ENCODE assay signal across 26 mouse cellular contexts in the genomic region with DNA sequence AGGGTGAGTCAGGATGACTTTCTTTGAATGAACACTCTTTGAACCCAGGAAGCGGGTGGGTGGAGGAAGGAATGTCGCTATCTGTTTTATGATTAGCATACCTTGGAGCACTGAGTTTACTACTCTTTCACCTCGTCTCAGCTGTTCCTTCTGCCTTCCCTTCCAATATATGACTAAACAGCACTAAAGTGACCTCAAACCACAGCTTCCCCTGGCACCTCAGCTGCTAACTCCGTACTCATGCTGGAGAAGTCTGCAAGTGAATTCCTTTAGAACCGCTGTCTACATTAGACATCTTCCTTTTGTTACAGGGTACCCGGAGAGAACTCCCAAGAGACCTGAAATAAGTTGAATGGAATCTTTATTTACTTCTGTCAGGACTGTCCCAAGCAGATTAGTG. TPM values are rescaled to one million over a fixed set of nuclear protein-coding genes. Genes with fewer than 3 reads are reported as not detected.
A peak's percentile ranks its signal among the peaks of the same experiment; 100 is the strongest.
DNase-seq lines count a peak whose midpoint lies in the region; ATAC-seq and TF ChIP-seq lines count a peak whose summit lies in the region.
"Had no signal": no experiment of that assay in that cellular context is flagged by ENCODE, and none has a peak within 500 bp of the region (broad histone marks: within the 10 kb centered on the region; RNA-seq: fewer than 3 reads in every experiment).

No protein-coding gene starts in this region.

- no peak for TF ChIP-seq CTCF in C2C12 (IDR thresholded peaks at IDR 0.05; ENCODE audit: control insufficient read depth, insufficient read depth, insufficient read length)

- no peaks in the 10 kb centered on the region for H3K27me3 ChIP-seq in midbrain, embryonic 11.5 days (ENCODE audit: control insufficient read depth, insufficient read depth, low read length)
- H3K27me3 ChIP-seq in midbrain, embryonic 13.5 days: no peaks in the 10 kb centered on the region
- H3K27me3 ChIP-seq in C2C12 (ENCODE audit: control insufficient read depth, insufficient read depth, insufficient read length): no peaks in the 10 kb centered on the region
- H3K27me3 ChIP-seq: embryonic facial prominence, embryonic 15.5 days; heart, embryonic 12.5 days; hindbrain, embryonic 12.5 days had no signal

- H3K79me3 ChIP-seq in C2C12 (ENCODE audit: low read depth): no peaks in the 10 kb centered on the region

- H3K79me2 ChIP-seq in C2C12 (ENCODE audit: control insufficient read depth, insufficient read depth): no peaks in the 10 kb centered on the region

- no peak overlapping the region for H3K9ac ChIP-seq in midbrain, embryonic 11.5 days (ENCODE audit: low read length)
- H3K9ac ChIP-seq in midbrain, embryonic 13.5 days (replicated peaks): no peak overlapping the region
- H3K9ac ChIP-seq: embryonic facial prominence, embryonic 15.5 days; heart, embryonic 12.5 days; hindbrain, embryonic 12.5 days had no signal

- no peak overlapping the region for H3K4me2 ChIP-seq in midbrain, embryonic 11.5 days
- H3K4me2 ChIP-seq in midbrain, embryonic 13.5 days (replicated peaks): no peak overlapping the region
- H3K4me2 ChIP-seq: embryonic facial prominence, embryonic 15.5 days; heart, embryonic 12.5 days; hindbrain, embryonic 12.5 days had no signal

- peak; percentile 17 for DNase-seq in midbrain, embryonic 11.5 days (ENCODE audit: low spot score, missing footprints)
- no peak for DNase-seq in embryo, embryonic 9.5 days (ENCODE audit: extremely low spot score)
- DNase-seq in cerebellum, postnatal 14 days: no peak
- no peak for DNase-seq in gastrocnemius, postnatal 36 days
- DNase-seq: adrenal gland, adult 8-10 months; adrenal gland, postnatal 36 days; cerebellum, adult 11 months; cerebellum, adult 9-10 months; cerebellum, postnatal 36 days; kidney, adult 18-20 months had no signal

- peaks cover 3% of the 10 kb centered on the region; the same call in 1 of the 2 replicates for H3K4me1 ChIP-seq in midbrain, embryonic 11.5 days (ENCODE audit: control insufficient read depth, insufficient read depth, low read length)
- H3K4me1 ChIP-seq in midbrain, embryonic 13.5 days (replicated peaks): peaks cover 8% of the 10 kb centered on the region; the same call in 1 of the 2 replicates

- no peaks in the 10 kb centered on the region for H3K36me3 ChIP-seq in midbrain, embryonic 11.5 days (ENCODE audit: control insufficient read depth, insufficient read depth, low read length)
- H3K36me3 ChIP-seq in midbrain, embryonic 13.5 days: no peaks in the 10 kb centered on the region
- no peaks in the 10 kb centered on the region for H3K36me3 ChIP-seq in C2C12 (ENCODE audit: control insufficient read depth, insufficient read depth)
- H3K36me3 ChIP-seq: embryonic facial prominence, embryonic 15.5 days; forebrain, embryonic 10.5 days; heart, embryonic 12.5 days; hindbrain, embryonic 12.5 days had no signal

- no peak overlapping the region for H3K4me3 ChIP-seq in midbrain, embryonic 11.5 days (ENCODE audit: low read depth, low read length)
- no peak overlapping the region for H3K4me3 ChIP-seq in midbrain, embryonic 13.5 days (replicated peaks)
- H3K4me3 ChIP-seq in C2C12 (ENCODE audit: insufficient read depth, poor library complexity, severe bottlenecking): no peak overlapping the region
- H3K4me3 ChIP-seq: embryonic facial prominence, embryonic 15.5 days; erythroblast, embryonic 14.5 days; forebrain, embryonic 10.5 days; heart, embryonic 12.5 days; hindbrain, embryonic 12.5 days had no signal

- WGBS in midbrain, embryonic 11.5 days: 86% methylated on average over 6 of the region's 6 CpGs
- WGBS in midbrain, embryonic 13.5 days: 89% methylated on average over 6 of the region's 6 CpGs

- no peak overlapping the region for H3ac ChIP-seq in C2C12 (ENCODE audit: control insufficient read depth, insufficient read length, low read depth)

- H3K9me3 ChIP-seq in midbrain, embryonic 11.5 days (ENCODE audit: control insufficient read depth, low read length): no peaks in the 10 kb centered on the region
- no peaks in the 10 kb centered on the region for H3K9me3 ChIP-seq in midbrain, embryonic 13.5 days
- H3K9me3 ChIP-seq: embryonic facial prominence, embryonic 15.5 days; forebrain, embryonic 10.5 days; heart, embryonic 12.5 days; hindbrain, embryonic 12.5 days had no signal

- intact Hi-C loops in gastrocnemius, postnatal 36 days (cut with DNase I): no loop called here

- H3K27ac ChIP-seq in midbrain, embryonic 11.5 days (ENCODE audit: low read depth, low read length): no peak overlapping the region
- H3K27ac ChIP-seq in midbrain, embryonic 13.5 days: no peak overlapping the region
- H3K27ac ChIP-seq: embryonic facial prominence, embryonic 15.5 days; forebrain, embryonic 10.5 days; hindbrain, embryonic 12.5 days had no signal

- ATAC-seq in midbrain, embryonic 11.5 days (ENCODE audit: low FRiP score): no peak
- no peak for ATAC-seq in midbrain, embryonic 13.5 days
- peak; percentile 69 for ATAC-seq in megakaryocyte, adult 5-6 weeks (ENCODE audit: poor library complexity, severe bottlenecking)
- ATAC-seq: forebrain, embryonic 14.5 days; hindbrain, embryonic 16.5 days; inflammation-experienced regulatory T-cells, adult 6 months had no signal

TF ChIP-seq in C2C12, 6 proteins besides CTCF, POLR2A, EP300 and RAD21:
- no peak for TF ChIP-seq MYOG (IDR thresholded peaks at IDR 0.05; ENCODE audit: control insufficient read depth, extremely low read depth, insufficient read length)
- TF ChIP-seq CEBPB (IDR thresholded peaks at IDR 0.05; ENCODE audit: low read depth): no peak
- TF ChIP-seq MAX (IDR thresholded peaks at IDR 0.05): peak; percentile 49
- TF ChIP-seq FOSL1 (IDR thresholded peaks at IDR 0.05; ENCODE audit: insufficient read depth, low read length, poor library complexity, severe bottlenecking): peak; percentile 60
- TF ChIP-seq MYOD1 (IDR thresholded peaks at IDR 0.05; ENCODE audit: control insufficient read depth, insufficient read length, low read depth): peak; percentile 89
- no peak for TF ChIP-seq USF1 (IDR thresholded peaks at IDR 0.05; ENCODE audit: low read depth)

RNA-seq across cellular contexts. Expression of gene Zdhhc21, which starts 11.2 kb away (rescaled TPM):
- polyA plus RNA-seq in midbrain, embryonic 11.5 days (2014; fragmentation: Nextera tagmentation; extraction: Ambion mirVana): 11.5 and 15.6 TPM in 2 replicates
- polyA plus RNA-seq in midbrain, embryonic 13.5 days (2015; fragmentation: Nextera tagmentation; extraction: Ambion mirVana): 16.7 and 16.9 TPM in 2 replicates
- polyA plus RNA-seq in C2C12 (2012; fragmentation: generic; extraction: Trizol): 3.9 TPM
- total RNA-seq in megakaryocyte, adult 5-6 weeks (2015): 33.4 and 38.2 TPM in 2 replicates
- total RNA-seq in megakaryocyte, adult 5-6 weeks (2017): 24.7 and 33.2 TPM in 2 replicates
- total RNA-seq in gastrocnemius, postnatal 36 days (2021): 10 to 100 TPM in 1 of 2 experiments, 1 to 10 TPM in 1; 9.9 to 12.0 TPM
- polyA plus RNA-seq: erythroblast, embryonic 14.5 days had no signal

RNA-seq across cellular contexts. Expression of gene Cer1, which starts 14.0 kb away (rescaled TPM):
- polyA plus RNA-seq in midbrain, embryonic 11.5 days (2014; fragmentation: Nextera tagmentation; extraction: Ambion mirVana): not detected in 2 replicates
- polyA plus RNA-seq in midbrain, embryonic 13.5 days (2015; fragmentation: Nextera tagmentation; extraction: Ambion mirVana): 0.08 TPM in 1 of 2 replicates, not detected in the other
- polyA plus RNA-seq in C2C12 (2012; fragmentation: generic; extraction: Trizol): 0.05 TPM
- not detected in 2 replicates for total RNA-seq in megakaryocyte, adult 5-6 weeks (2015)
- not detected in 2 replicates for total RNA-seq in megakaryocyte, adult 5-6 weeks (2017)
- not detected for total RNA-seq in gastrocnemius, postnatal 36 days (2021)
- total RNA-seq: adrenal gland, adult 8-10 months; adrenal gland, postnatal 36 days; ES-E14; gastrocnemius, adult 8-10 months; heart, adult 8-10 months; heart, postnatal 25 days had no signal
- polyA plus RNA-seq: erythroblast, embryonic 14.5 days; forebrain, embryonic 10.5 days; heart, embryonic 12.5 days; heart, embryonic 16.5 days; hindbrain, embryonic 12.5 days; inflammation-experienced regulatory T-cells, adult 6 months had no signal
